Mouse (Mus musculus): ENCODE results near the gene Dedd2.

DNA sequence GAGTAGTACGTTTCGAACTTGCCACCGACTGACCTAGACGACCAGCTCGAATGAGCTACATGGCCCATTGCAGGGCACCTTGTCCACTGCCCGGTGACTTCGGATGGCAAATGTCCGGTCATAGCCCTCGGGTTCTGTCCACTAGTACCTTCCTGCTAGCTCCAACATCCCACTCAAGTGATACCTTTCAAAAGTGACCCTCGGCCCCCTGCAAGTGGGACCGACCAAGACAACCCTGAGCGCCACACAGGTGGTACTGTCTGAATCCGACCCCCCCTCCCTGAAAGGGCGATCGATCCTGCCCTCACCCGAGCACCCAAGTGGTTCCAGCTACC, 1.0 kb downstream of the Dedd2 start:
- TF ChIP-seq CTCF (IDR thresholded peaks at IDR 0.05; ENCODE audit: insufficient read depth, low read length) (no peak), POLR2A (IDR thresholded peaks at IDR 0.05; ENCODE audit: borderline replicate concordance, extremely low read depth, low read depth, low read length) (no peak)

All from lung, adult 2 months (tissue).